Mouse (Mus musculus): ENCODE measurements around the gene Mnt.

Mnt gene

DNA sequence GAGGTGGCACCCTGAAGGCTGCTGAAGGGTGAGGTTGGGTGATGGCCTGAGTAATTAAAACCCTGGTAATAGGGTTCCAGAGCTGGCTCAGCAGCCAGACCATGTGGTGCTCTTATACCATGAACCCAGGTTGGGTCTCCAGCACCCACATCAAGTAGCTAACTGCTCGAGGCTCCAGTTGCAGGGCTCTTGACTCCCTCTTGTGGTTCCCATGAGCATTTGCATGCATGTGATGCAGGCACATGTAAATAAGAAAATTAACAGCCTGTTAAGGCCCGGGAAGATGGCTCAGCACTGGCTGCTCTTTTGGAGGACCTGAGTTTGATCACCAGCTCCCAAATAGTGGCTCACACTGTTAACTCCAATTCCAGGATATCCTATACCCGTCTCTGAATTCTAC, 15.1 kb downstream of the Mnt start:
- in situ Hi-C loops (cut with MseI, MboI) = no loop called here

- in situ Hi-C loops (cut with MseI, MboI) = no loop called here
These were observed 17.3 kb downstream of the Mnt start for GRCm38 (mm10) chr11:74847919-74848521.

DNA sequence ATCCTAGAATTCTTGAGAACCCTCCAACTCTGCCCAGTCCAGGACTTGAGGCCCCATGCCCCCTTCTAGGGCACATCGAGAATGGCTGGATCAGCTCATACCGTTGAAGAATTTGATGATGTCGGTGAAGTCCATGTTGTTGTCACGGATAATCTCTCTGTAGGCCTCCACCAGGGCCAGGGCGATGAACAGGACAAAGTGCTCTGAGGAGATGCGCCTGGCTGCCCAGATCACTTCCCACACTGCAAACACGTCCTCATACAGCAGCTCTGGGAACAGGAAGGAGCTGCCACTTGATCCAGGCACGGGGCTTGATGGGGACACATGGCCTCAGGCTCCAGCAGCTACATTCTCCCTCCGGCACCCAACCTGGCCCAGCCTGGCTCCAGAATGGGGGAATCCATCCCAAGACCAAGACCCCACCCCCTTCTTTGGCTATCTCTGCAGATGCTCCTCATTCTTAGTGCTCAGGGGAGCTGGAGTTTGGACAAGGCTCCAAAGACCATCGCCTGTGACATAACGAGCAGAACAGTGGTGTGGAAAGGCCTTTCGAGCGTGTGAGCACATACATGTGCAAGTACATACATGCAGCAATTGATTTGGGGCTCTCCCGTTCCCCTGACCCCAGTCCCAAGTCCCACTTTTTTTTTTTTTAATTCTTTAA, 20.4 kb downstream of the Mnt start:
- in situ Hi-C loops (cut with MseI, MboI) = no loop called here

GRCm38 (mm10) chr11:74857756-74858155, 27.0 kb downstream of the Mnt start:
- in situ Hi-C loops (cut with MseI, MboI) = no loop called here

GRCm38 (mm10) chr11:74862129-74862528, 31.4 kb downstream of the Mnt start:
- in situ Hi-C loops (cut with MseI, MboI) = no loop called here

- in situ Hi-C loops (cut with MseI, MboI) = no loop called here
These were observed 32.8 kb downstream of the Mnt start for GRCm38 (mm10) chr11:74863471-74863870.

- in situ Hi-C loops (cut with MseI, MboI) = no loop called here
These were observed 33.7 kb downstream of the Mnt start for GRCm38 (mm10) chr11:74864421-74864820.

- in situ Hi-C loops (cut with MseI, MboI) = no loop called here
These were observed 34.5 kb downstream of the Mnt start for GRCm38 (mm10) chr11:74865252-74865651.

- in situ Hi-C loops (cut with MseI, MboI) = no loop called here
These were observed 35.9 kb downstream of the Mnt start for GRCm38 (mm10) chr11:74866640-74867039.

GRCm38 (mm10) chr11:74867181-74867580, 36.5 kb downstream of the Mnt start:
- in situ Hi-C loops (cut with MseI, MboI) = no loop called here

DNA sequence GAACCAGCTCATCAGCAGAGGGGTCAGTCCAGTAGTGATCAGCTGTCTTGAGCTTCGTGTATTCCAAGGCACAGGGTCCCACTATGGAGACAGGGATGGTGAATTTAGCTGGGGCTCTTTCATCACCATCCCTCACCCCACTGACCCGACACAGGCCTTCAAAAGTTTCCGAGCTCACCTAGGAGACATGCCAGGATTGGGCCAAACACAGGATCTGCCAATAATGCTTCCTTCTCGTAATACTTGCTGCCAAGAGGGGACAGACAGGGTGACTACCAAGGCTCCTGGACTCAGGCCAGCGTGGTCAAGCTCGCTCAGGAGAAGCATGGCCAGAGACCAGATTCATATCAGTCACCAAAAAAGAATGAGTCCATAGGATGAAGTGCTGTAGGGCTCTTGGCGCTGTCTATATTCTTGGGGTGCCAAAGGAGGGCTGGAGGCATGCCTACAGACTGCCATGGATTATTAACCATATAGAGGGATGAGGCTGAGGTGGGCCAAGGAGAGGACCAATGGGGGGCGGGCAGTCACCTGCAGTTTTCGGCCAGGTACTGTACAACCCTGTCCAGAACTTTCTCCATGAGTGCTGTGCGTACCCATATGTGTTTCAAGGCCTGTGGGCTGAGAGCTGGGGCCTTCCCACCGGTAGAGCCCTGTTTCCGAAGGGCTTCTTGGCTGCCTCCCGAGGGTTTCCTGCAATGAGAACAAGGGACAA, 37.5 kb downstream of the Mnt start:
- in situ Hi-C loops (cut with MseI, MboI) = no loop called here

DNA sequence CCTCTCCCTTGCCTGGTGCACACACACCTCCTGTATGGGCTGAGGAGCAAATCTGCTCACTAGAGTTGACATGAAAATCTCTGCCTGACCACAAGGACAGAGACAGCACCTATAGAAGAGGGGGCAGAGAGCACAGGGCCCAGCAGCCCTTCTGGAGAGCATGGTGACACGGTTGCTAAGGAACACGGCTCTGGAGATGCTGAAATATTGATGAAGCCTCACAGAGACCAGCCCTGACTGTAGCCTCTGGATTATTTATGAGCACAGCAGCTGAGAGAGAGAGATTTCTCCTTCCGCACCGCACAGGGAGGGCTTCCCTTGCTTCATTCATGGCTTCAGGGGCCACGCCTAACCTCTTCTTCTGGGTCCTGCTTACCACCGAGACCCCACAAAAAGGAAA, 38.9 kb downstream of the Mnt start:
- in situ Hi-C loops (cut with MseI, MboI) = no loop called here

DNA sequence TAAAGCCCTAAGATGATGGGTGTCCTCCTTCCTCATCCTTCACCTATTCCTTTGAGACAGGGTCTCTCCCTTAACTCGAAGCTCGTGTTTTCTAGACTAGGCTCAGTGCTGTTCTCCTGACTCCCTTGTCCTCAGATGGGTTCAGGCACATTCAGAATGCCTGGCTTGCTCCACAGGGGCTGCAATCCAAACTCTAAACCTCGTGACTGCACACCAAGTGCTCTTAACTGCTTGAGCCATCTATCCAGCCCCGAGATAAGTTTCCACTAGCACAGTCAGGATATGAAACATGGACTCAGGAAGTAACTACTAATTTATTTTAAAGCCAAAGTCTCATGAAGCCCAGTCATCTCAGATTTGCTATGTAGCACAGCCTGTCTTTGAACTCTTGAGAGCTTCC, 39.8 kb downstream of the Mnt start:
- in situ Hi-C loops (cut with MseI, MboI) = no loop called here

DNA sequence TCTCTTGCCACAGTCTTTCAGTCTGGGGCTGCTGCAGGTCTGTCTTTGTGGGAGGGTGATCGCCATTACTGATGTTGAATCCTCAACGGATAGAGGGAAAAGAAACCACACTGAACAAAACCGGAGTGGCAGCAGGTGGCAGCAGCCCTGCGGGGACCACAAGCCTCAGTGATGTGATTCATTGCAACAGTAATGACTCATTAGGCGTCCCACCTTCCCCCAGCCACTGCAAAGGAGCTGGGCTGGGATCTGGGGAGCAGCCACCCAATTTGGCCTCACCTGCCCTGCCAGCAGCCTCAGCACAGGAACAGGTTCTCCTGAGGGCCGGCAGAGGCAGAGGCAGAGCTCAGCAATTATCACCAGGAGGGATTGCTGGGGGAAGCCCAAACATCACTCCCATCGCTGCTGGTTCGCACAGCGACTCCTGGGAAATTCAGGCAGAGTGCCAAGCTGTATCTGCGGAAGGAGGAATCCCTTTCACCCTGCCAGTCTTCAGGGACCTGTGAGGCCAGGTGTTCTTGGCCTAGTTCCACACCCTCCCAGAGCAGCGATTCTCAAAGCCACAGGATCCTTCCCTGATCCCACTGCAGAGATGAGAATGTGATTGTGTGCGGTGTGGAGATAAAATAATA, 40.4 kb downstream of the Mnt start:
- in situ Hi-C loops (cut with MseI, MboI) = no loop called here

DNA sequence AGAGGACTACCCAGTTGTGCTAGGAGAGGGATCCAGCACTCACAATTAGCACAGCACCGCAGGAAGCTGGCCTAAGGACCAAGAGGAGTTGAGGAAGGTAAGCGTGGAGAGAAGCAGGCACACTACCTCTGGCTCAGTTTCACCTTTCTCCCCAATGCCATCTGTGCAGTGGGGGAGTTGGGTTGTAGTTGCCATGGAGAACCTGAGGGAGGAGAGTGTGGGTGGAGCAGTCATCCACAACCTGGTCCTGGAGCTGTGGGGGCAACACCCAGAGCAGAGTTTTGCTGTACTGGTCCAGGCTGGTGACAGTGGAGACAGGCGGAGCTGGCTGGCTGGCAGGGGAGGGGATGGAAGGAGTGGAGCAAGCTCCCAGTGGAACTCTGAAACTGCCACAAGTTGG, 43.9 kb downstream of the Mnt start:
- in situ Hi-C loops (cut with MseI, MboI) = no loop called here

DNA sequence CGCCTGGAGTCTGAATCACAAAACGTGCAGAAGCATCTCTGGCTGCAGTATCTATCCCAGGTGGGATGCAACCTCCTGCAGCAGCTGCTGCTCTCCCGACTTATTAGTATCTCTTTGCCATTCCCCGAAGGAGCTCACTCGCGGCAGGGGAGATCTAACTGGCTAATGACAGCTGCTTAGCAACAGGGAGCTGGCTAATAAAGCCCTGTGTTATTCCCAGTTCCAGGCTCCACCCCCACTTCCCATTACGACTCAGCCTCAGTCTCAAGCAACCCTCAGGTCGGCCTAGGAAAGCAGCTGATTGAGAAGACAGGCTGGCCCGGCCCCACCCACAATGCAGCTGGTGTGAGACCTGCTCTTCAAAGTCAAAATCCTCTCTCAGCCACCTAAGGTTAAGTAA, 46.1 kb downstream of the Mnt start:
- in situ Hi-C loops (cut with MseI, MboI) = no loop called here

GRCm38 (mm10) chr11:74880999-74881398, 50.3 kb downstream of the Mnt start:
- in situ Hi-C loops (cut with MseI, MboI) = no loop called here

- in situ Hi-C loops (cut with MseI, MboI) = no loop called here
These were observed 51.3 kb downstream of the Mnt start for GRCm38 (mm10) chr11:74881979-74882378.

DNA sequence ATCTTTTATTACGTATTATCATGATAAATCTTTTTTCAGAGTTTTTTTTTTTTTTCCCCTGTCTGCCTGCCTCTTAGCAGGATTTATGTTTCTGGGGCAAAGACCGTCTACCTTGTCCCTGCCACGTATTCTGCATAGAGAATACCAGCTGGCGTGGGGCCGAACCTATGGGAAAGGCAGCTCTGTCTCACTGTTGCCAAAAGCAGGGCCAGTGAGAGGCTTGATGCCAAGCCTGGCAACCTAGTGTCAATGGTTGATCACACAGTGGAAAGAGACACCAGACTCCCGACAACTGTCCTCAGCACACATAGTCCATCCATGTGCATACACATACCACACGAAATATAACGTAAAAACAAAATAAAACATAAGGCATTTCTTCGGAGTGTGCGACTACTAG, 52.4 kb downstream of the Mnt start:
- in situ Hi-C loops (cut with MseI, MboI) = no loop called here

GRCm38 (mm10) chr11:74894619-74895018, 63.9 kb downstream of the Mnt start:
- in situ Hi-C loops (cut with MseI, MboI) = no loop called here

Data from mouse trophoblast stem cell (cell line).